Mouse (Mus musculus): ENCODE measurements around the gene Unc45b. TPM values are rescaled to one million over a fixed set of nuclear protein-coding genes. Genes with fewer than 3 reads are reported as not detected.

Gene Unc45b
- polyA plus RNA-seq, 1 experiment from 2014 or later: 206 TPM

DNA sequence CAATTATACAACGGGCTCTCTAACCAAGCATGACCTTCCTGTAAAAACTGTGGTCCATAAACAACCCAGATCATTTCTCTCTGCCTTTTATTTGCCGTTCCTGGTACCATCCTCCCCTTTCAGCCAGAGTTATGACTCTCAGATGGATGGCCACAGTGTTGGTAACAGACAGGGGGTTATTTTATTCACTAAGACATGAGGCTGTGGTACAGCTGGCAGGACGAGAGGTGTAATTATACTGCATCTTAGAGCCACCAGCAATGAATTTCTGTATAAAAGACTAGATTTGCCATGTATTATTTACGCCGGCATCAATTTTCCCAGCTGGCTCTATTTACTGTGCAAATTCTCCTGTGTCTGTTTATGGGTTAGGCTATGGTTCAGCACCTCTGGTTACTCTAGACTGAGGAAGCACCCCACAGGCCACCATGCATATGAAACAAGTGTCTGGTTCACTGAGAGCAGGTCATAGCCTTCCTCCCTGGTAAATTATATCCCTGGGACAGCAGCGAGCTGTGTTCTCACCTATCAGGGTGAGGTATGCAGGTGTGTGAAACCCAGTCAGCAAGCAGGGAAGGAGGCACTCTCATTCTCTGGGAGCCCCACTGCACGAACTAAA is 32.5 kb upstream of the Unc45b start:
- Histone ChIP-seq H3K27me3 (ENCODE audit: control insufficient read depth, insufficient read depth, low read length) (no peaks in the 10 kb centered on the region), H3K27ac (replicated peaks in 1 of 2; ENCODE audit: control insufficient read depth in 1 of 2, insufficient read depth in 1 of 2, low read depth in 2 of 2, low read length in 2 of 2) (no peak overlapping the region)
- ATAC-seq (ENCODE audit: insufficient number of reproducible peaks, insufficient read depth, low FRiP score, low read depth): no peak

GRCm38 (mm10) chr11:82883180-82883579 is 27.2 kb upstream of the Unc45b start:
- ATAC-seq (ENCODE audit: insufficient number of reproducible peaks, insufficient read depth, low FRiP score, low read depth): no peak
- Histone ChIP-seq H3K36me3 (ENCODE audit: control insufficient read depth, insufficient read depth, low read length) (peaks cover 34% of the 10 kb centered on the region), H3K9me3 (ENCODE audit: control insufficient read depth, low read length) (no peaks in the 10 kb centered on the region), H3K4me1 (ENCODE audit: control insufficient read depth in 2 of 2, insufficient read depth in 2 of 2, low read length in 2 of 2) (no peaks in the 10 kb centered on the region), H3K4me2 (ENCODE audit: low read length) (no peak overlapping the region), H3K9ac (ENCODE audit: low read length) (no peak overlapping the region), H3K27ac (replicated peaks in 1 of 2; ENCODE audit: control insufficient read depth in 1 of 2, insufficient read depth in 1 of 2, low read depth in 2 of 2, low read length in 2 of 2) (no peak overlapping the region), H3K4me3 (ENCODE audit: control insufficient read depth in 1 of 2, insufficient read depth in 1 of 2, low read depth in 1 of 2, low read length in 2 of 2) (no peak overlapping the region), H3K27me3 (ENCODE audit: control insufficient read depth, insufficient read depth, low read length) (no peaks in the 10 kb centered on the region)
- WGBS: 75% methylated on average over 8 of the region's 8 CpGs

More for the DNA sequence above, 32.5 kb upstream of the Unc45b start:
- 84% methylated on average over 7 of the region's 7 CpGs for WGBS
- H3K36me3 ChIP-seq (ENCODE audit: control insufficient read depth, insufficient read depth, low read length): peaks cover 35% of the 10 kb centered on the region
- peaks cover 0 to 4% of the 10 kb centered on the region in 2 experiments; a peak in 1 of 4 replicates for H3K4me1 ChIP-seq (ENCODE audit: control insufficient read depth in 2 of 2, insufficient read depth in 2 of 2, low read length in 2 of 2)
- H3K9me3 ChIP-seq (ENCODE audit: control insufficient read depth, low read length): no peaks in the 10 kb centered on the region
- no peak overlapping the region for H3K9ac ChIP-seq (ENCODE audit: low read length)
- no peak overlapping the region for H3K4me2 ChIP-seq (ENCODE audit: low read length)
- H3K4me3 ChIP-seq (ENCODE audit: control insufficient read depth in 1 of 2, insufficient read depth in 1 of 2, low read depth in 1 of 2, low read length in 2 of 2): no peak overlapping the region

DNA sequence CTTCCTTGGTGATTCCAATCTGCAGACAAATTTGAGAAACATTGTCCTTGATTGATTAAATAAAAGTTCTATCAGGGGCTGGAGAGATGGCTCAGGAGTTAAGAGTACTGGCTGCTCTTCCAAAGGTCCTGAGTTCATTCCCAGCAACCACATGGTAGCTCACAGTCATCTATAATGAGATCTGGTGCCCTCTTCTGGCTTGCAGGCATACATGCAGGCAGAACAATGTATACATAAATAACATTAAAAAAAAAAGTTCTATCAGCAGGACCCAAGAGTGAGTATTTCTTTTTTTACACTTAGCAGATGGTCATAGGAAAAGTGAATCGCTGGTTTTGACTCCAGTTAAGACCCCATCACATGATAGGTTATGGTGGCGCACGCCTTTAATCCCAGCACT is 23.8 kb upstream of the Unc45b start:
- WGBS: 86% methylated on average over 3 of the region's 3 CpGs
- Histone ChIP-seq H3K4me2 (ENCODE audit: low read length) (no peak overlapping the region), H3K36me3 (ENCODE audit: control insufficient read depth, insufficient read depth, low read length) (peaks cover 17% of the 10 kb centered on the region), H3K27ac (replicated peaks in 1 of 2; ENCODE audit: control insufficient read depth in 1 of 2, insufficient read depth in 1 of 2, low read depth in 2 of 2, low read length in 2 of 2) (no peak overlapping the region), H3K9ac (ENCODE audit: low read length) (no peak overlapping the region), H3K4me3 (ENCODE audit: control insufficient read depth in 1 of 2, insufficient read depth in 1 of 2, low read depth in 1 of 2, low read length in 2 of 2) (no peak overlapping the region), H3K4me1 (ENCODE audit: control insufficient read depth in 2 of 2, insufficient read depth in 2 of 2, low read length in 2 of 2) (peaks cover 5 to 6% of the 10 kb centered on the region in 2 experiments; a peak in 3 of 4 replicates), H3K27me3 (ENCODE audit: control insufficient read depth, insufficient read depth, low read length) (0 out of 2 replicates have a peak, but pooled peaks cover 8% of the 10 kb centered on the region), H3K9me3 (ENCODE audit: control insufficient read depth, low read length) (no peaks in the 10 kb centered on the region)
- no peak for ATAC-seq (ENCODE audit: insufficient number of reproducible peaks, insufficient read depth, low FRiP score, low read depth)

GRCm38 (mm10) chr11:82888491-82888946 is 21.8 kb upstream of the Unc45b start:
- peak overlapping the region; percentile 41; the same call in 1 of the 2 replicates for H3K9ac ChIP-seq (ENCODE audit: low read length)
- H3K4me3 ChIP-seq (ENCODE audit: control insufficient read depth in 1 of 2, insufficient read depth in 1 of 2, low read depth in 1 of 2, low read length in 2 of 2): no peak overlapping the region
- H3K27ac ChIP-seq (replicated peaks in 1 of 2; ENCODE audit: control insufficient read depth in 1 of 2, insufficient read depth in 1 of 2, low read depth in 2 of 2, low read length in 2 of 2): no peak overlapping the region
- 0 out of 2 replicates have a peak, but pooled peaks cover 16% of the 10 kb centered on the region for H3K27me3 ChIP-seq (ENCODE audit: control insufficient read depth, insufficient read depth, low read length)
- WGBS: 59% methylated on average over 10 of the region's 10 CpGs
- H3K4me2 ChIP-seq (ENCODE audit: low read length): peak overlapping the region; percentile 95; the same call in 1 of the 2 replicates
- no peaks in the 10 kb centered on the region for H3K36me3 ChIP-seq (ENCODE audit: control insufficient read depth, insufficient read depth, low read length)
- H3K4me1 ChIP-seq (ENCODE audit: control insufficient read depth in 2 of 2, insufficient read depth in 2 of 2, low read length in 2 of 2): peaks cover 5 to 6% of the 10 kb centered on the region in 2 experiments; a peak in 3 of 4 replicates
- H3K9me3 ChIP-seq (ENCODE audit: control insufficient read depth, low read length): no peaks in the 10 kb centered on the region
- ATAC-seq (ENCODE audit: insufficient number of reproducible peaks, insufficient read depth, low FRiP score, low read depth): no peak

DNA sequence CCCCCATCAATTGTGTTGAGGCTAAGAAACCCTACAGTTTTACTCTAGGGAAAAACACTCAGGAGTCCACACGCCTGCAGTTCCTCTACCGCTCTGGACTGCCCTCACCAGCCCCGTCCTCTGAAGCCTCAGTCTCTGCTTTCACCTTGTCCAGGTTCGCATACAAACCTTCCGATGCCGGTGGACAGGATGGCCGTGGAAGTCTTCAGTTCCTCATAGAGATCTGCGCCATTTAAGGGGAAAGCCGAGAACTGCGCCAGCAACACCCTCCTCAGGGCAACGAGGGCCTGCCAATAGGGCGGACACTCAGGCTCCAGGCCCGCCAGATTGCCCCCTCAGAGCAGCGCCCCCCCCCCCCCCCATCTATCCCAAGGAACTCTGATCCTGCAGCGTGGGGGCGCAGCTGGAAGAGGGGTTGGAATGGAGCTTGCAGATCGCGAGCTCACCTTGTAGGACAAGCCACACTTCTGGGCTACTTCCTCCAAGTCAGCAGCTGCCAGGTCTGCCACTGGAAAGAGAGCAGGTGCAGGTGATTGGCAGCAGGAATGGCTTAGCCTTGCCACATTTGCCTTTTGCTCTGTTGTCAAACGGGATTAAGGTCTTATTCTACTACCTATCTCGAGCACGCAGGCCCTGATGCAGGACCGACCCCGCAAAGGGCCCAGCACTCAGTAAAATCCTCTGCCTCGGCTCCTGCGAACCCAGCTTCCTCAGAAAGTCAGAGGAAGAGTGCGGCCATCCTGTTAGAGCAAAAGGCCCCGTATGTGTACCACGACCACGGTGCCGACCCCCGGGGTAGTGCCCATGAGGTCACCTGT is 20.6 kb upstream of the Unc45b start:
- Histone ChIP-seq H3K36me3 (ENCODE audit: control insufficient read depth, insufficient read depth, low read length) (no peaks in the 10 kb centered on the region), H3K4me1 (ENCODE audit: control insufficient read depth in 2 of 2, insufficient read depth in 2 of 2, low read length in 2 of 2) (peaks cover 5 to 6% of the 10 kb centered on the region in 2 experiments; a peak in 3 of 4 replicates), H3K4me2 (ENCODE audit: low read length) (peak overlapping the region; percentile 95), H3K9me3 (ENCODE audit: control insufficient read depth, low read length) (no peaks in the 10 kb centered on the region), H3K27ac (replicated peaks in 1 of 2; ENCODE audit: control insufficient read depth in 1 of 2, insufficient read depth in 1 of 2, low read depth in 2 of 2, low read length in 2 of 2) (peak overlapping the region; percentile 54 to 67), H3K27me3 (ENCODE audit: control insufficient read depth, insufficient read depth, low read length) (0 out of 2 replicates have a peak, but pooled peaks cover 16% of the 10 kb centered on the region), H3K4me3 (ENCODE audit: control insufficient read depth in 1 of 2, insufficient read depth in 1 of 2, low read depth in 1 of 2, low read length in 2 of 2) (peak overlapping the region; percentile 59 to 81), H3K9ac (ENCODE audit: low read length) (peak overlapping the region; percentile 85)
- peak; percentile 29; the same call in 1 of the 2 replicates for ATAC-seq (ENCODE audit: insufficient number of reproducible peaks, insufficient read depth, low FRiP score, low read depth)
- 5% methylated on average over 30 of the region's 31 CpGs for WGBS

DNA sequence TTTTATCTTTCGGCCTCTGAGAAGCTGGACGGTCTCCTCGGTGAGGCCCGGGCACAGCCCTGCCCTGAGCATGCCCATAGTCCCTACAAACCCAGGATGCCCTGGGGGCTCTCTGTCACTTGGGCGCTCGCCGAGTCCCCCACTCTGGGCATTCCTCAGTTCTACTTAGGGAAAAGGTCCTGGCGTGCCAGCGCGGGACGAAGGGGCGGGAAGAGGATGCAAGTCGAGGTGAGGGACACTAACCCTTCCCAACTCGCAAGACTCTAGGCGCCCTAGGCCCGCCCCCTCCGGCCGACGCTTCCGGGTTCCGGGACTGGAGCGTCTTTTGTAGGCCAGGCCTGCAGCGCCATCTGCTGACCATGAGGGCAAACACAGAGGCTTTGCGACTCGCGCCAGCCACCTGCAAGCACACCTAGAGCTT is 20.0 kb upstream of the Unc45b start, which contains the start of gene Rad51d:
TSS of gene Rad51d (minus strand) at position 273 of the 421 bp plus-strand sequence.
- no peaks in the 10 kb centered on the region for H3K9me3 ChIP-seq (ENCODE audit: control insufficient read depth, low read length)
- H3K9ac ChIP-seq (ENCODE audit: low read length): peak within 1 kb of the TSS; percentile 85
- WGBS: 0% methylated on average over 26 of the region's 26 CpGs
- H3K27ac ChIP-seq (replicated peaks in 1 of 2; ENCODE audit: control insufficient read depth in 1 of 2, insufficient read depth in 1 of 2, low read depth in 2 of 2, low read length in 2 of 2): peak within 1 kb of the TSS; percentile 54 to 67
- H3K4me1 ChIP-seq (ENCODE audit: control insufficient read depth in 2 of 2, insufficient read depth in 2 of 2, low read length in 2 of 2): peaks cover 5 to 6% of the 10 kb centered on the region in 2 experiments; a peak in 3 of 4 replicates
- H3K4me3 ChIP-seq (ENCODE audit: control insufficient read depth in 1 of 2, insufficient read depth in 1 of 2, low read depth in 1 of 2, low read length in 2 of 2): peak within 1 kb of the TSS; percentile 59 to 81
- ATAC-seq (ENCODE audit: insufficient number of reproducible peaks, insufficient read depth, low FRiP score, low read depth): peak; percentile 90
- 0 out of 2 replicates have a peak, but pooled peaks cover 16% of the 10 kb centered on the region for H3K27me3 ChIP-seq (ENCODE audit: control insufficient read depth, insufficient read depth, low read length)
- H3K4me2 ChIP-seq (ENCODE audit: low read length): peak within 1 kb of the TSS; percentile 95
- no peaks in the 10 kb centered on the region for H3K36me3 ChIP-seq (ENCODE audit: control insufficient read depth, insufficient read depth, low read length)

- WGBS: 44% methylated on average over 7 of the region's 7 CpGs
- Histone ChIP-seq H3K27ac (replicated peaks in 1 of 2; ENCODE audit: control insufficient read depth in 1 of 2, insufficient read depth in 1 of 2, low read depth in 2 of 2, low read length in 2 of 2) (no peak within 1 kb of the TSS), H3K9ac (ENCODE audit: low read length) (no peak within 1 kb of the TSS; the same call in 1 of the 2 replicates), H3K9me3 (ENCODE audit: control insufficient read depth, low read length) (no peaks in the 10 kb centered on the region), H3K27me3 (ENCODE audit: control insufficient read depth, insufficient read depth, low read length) (0 out of 2 replicates have a peak, but pooled peaks cover 16% of the 10 kb centered on the region), H3K4me2 (ENCODE audit: low read length) (no peak within 1 kb of the TSS), H3K4me1 (ENCODE audit: control insufficient read depth in 2 of 2, insufficient read depth in 2 of 2, low read length in 2 of 2) (peaks cover 5 to 6% of the 10 kb centered on the region in 2 experiments; a peak in 3 of 4 replicates), H3K36me3 (ENCODE audit: control insufficient read depth, insufficient read depth, low read length) (no peaks in the 10 kb centered on the region), H3K4me3 (ENCODE audit: control insufficient read depth in 1 of 2, insufficient read depth in 1 of 2, low read depth in 1 of 2, low read length in 2 of 2) (no peak within 1 kb of the TSS)
- no peak for ATAC-seq (ENCODE audit: insufficient number of reproducible peaks, insufficient read depth, low FRiP score, low read depth)
Measured at GRCm38 (mm10) chr11:82891936-82892335, 18.4 kb upstream of the Unc45b start, which contains the start of gene Fndc8. Gene Fndc8 (plus strand): TSS chr11:82892124.

Data from heart, embryonic 14.5 days (tissue).